Mouse (Mus musculus) hindbrain, embryonic 13.5 days (tissue): ENCODE data around the gene Padi3. TPM values are rescaled to one million over a fixed set of nuclear protein-coding genes. Genes with fewer than 3 reads are reported as not detected.

Experiments
- ATAC-seq: fragments of 200-750 bp; cut with Nextera tagmentation; 2 replicates; pipeline ENCODE4 v1.8.0; 2017; ENCODE audit warnings: moderate TSS enrichment; ENCODE audit not compliant: low FRiP score
- H3K27ac ChIP-seq: fragments of 300-500 bp; sonication (generic); 2 replicates; pipeline ENCODE4 v1.5.1; 2015; ENCODE audit warnings: inconsistent platforms, mild to moderate bottlenecking, moderate library complexity
- H3K27me3 ChIP-seq: fragments of 300-500 bp; sonication (generic); 2 replicates; pipeline ENCODE4 v1.6.1; 2015; ENCODE audit warnings: mild to moderate bottlenecking, inconsistent platforms
- H3K36me3 ChIP-seq: fragments of 300-500 bp; sonication (generic); 2 replicates; pipeline ENCODE4 v1.6.1; 2015; ENCODE audit warnings: mild to moderate bottlenecking, inconsistent platforms
- H3K4me1 ChIP-seq: fragments of 300-500 bp; sonication (generic); replicated peaks from 2 replicates; pipeline ENCODE4 v1.6.1; 2015; ENCODE audit warnings: inconsistent platforms
- H3K4me2 ChIP-seq: fragments of 300-500 bp; sonication (generic); 2 replicates; pipeline ENCODE4 v1.6.1; 2015; ENCODE audit warnings: inconsistent platforms, mild to moderate bottlenecking, moderate library complexity
- H3K4me3 ChIP-seq: fragments of 300-500 bp; sonication (generic); 2 replicates; pipeline ENCODE4 v1.5.1; 2015; ENCODE audit warnings: mild to moderate bottlenecking, inconsistent platforms
- H3K9ac ChIP-seq: fragments of 300-500 bp; sonication (generic); 2 replicates; pipeline ENCODE4 v1.6.1; 2015; ENCODE audit warnings: mild to moderate bottlenecking, inconsistent platforms
- H3K9me3 ChIP-seq: fragments of 300-500 bp; sonication (generic); 2 replicates; pipeline ENCODE4 v1.6.1; 2016; ENCODE audit warnings: inconsistent platforms
- WGBS: fragments of 180-500 bp; shearing (Covaris S2); methylation state at CpG from one replicate; pipeline ENCODE4 v1.1.7; 2015; 5-methylcytosine and 5-hydroxymethylcytosine counted together
- polyA plus RNA-seq: library from polyadenylated mRNA; unstranded; fragments of >200 nt; fragmentation: Nextera tagmentation; extraction: Ambion mirVana; gene quantifications from 2 replicates; pipeline ENCODE4 v1.2.1, GENCODE M21; 2015

The Padi3 gene
- polyA plus RNA-seq, 1 experiment from 2014 or later, result not detected

DNA sequence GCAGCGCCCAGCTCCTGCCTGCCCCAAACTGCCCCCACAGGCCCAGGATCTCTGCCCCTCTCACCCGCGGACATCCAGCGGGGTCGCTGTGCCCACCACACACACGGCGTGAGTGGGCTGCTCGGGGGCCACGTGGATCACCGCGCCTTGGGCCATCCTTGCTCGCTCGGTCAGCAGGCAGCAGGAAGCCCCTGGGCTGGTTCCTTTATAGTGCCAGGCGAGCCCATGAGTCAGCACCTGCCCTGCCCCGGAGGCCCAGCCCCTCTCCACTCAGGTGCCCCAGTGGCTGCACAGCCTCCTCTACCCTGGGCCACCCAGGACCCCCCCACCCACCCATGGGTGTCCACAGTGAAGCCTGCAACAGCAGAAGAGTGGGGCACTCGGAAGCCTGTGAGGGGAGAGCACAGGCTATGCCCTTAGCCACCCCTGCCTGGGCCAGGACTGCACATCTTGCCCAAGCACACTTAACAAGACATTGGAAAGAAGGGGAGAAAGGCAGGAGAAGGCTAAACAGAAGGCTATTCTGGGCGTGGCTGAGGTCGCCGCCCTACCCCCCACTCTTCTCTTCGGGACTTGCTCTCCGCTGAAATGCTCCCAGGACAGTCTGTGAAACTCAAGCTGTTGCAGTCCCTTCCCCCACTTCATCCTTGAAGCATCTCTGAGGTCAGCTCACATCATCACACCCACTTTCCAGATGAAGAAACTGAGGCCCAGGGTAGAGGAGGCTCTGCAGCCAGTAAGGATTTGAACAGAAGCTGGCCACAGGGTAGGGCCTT, 36.2 kb downstream of the Padi3 start, which contains the start of gene Padi4:
TSS of gene Padi4 (minus strand) at position 212 of the 776 bp plus-strand sequence.
- no peak for ATAC-seq
- 0 out of 2 replicates have a peak, but pooled peaks cover 3% of the 10 kb centered on the region for H3K27me3 ChIP-seq
- no peak within 1 kb of the TSS for H3K27ac ChIP-seq
- H3K4me3 ChIP-seq, result no peak within 1 kb of the TSS
- H3K9ac ChIP-seq, result no peak within 1 kb of the TSS
- WGBS, result 90% methylated on average over 21 of the region's 21 CpGs
- H3K4me2 ChIP-seq, result no peak within 1 kb of the TSS
- no peaks in the 10 kb centered on the region for H3K9me3 ChIP-seq
- H3K36me3 ChIP-seq, result no peaks in the 10 kb centered on the region
- H3K4me1 ChIP-seq, result peaks cover 2% of the 10 kb centered on the region; the same call in 1 of the 2 replicates

DNA sequence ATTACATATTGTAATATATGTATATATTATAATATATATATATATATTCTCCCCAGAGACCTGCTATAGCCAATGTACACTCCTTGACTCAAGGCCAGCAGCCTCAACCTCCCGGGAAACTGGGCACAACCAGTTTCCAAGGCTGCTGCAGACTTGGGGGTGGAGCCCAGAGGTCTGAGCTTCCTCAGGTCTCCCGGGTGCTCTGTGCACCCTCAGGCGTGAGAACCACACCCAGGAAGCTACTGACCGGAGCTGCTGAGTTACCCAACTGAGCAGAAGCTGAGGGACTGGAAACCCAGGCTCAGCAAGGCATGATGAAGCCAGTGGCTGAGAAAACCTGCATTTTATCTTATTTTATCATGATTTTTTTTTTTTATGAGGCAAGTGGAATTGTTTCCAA, 39.4 kb downstream of the Padi3 start:
- no peak for ATAC-seq
- Histone ChIP-seq H3K27ac (no peak overlapping the region), H3K9ac (no peak overlapping the region), H3K9me3 (no peaks in the 10 kb centered on the region), H3K4me1 (0 out of 2 replicates have a peak, but pooled peaks cover 2% of the 10 kb centered on the region), H3K27me3 (0 out of 2 replicates have a peak, but pooled peaks cover 6% of the 10 kb centered on the region), H3K4me3 (no peak overlapping the region), H3K4me2 (no peak overlapping the region), H3K36me3 (no peaks in the 10 kb centered on the region)
- WGBS, result 55% methylated on average over 4 of the region's 4 CpGs

DNA sequence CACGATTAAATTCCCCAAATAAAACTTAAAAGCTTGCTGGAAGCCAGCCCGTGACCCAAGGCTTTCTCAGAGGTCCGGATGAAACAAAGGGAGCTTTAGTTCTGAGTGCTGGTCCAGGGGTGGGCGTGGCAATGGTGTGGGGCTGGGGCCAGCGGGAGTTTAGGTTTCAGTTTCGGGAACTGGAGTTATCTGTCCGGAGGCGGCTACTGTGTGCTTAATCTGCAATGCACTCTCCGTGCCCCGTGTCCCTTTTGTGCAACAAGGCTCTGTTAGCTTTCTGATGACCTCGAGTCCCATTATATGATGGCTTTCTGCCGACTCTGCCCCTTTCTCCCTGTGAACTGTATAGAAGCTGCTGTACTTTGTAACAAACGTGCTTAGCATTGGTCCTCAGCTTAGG, 40.0 kb downstream of the Padi3 start:
- Histone ChIP-seq H3K27me3 (0 out of 2 replicates have a peak, but pooled peaks cover 6% of the 10 kb centered on the region), H3K9ac (no peak overlapping the region; the same call in 1 of the 2 replicates), H3K4me3 (no peak overlapping the region), H3K4me1 (0 out of 2 replicates have a peak, but pooled peaks cover 2% of the 10 kb centered on the region), H3K36me3 (no peaks in the 10 kb centered on the region), H3K4me2 (peak overlapping the region; percentile 25), H3K9me3 (no peaks in the 10 kb centered on the region), H3K27ac (no peak overlapping the region)
- WGBS, result 12% methylated on average over 13 of the region's 13 CpGs
- ATAC-seq, result no peak

DNA sequence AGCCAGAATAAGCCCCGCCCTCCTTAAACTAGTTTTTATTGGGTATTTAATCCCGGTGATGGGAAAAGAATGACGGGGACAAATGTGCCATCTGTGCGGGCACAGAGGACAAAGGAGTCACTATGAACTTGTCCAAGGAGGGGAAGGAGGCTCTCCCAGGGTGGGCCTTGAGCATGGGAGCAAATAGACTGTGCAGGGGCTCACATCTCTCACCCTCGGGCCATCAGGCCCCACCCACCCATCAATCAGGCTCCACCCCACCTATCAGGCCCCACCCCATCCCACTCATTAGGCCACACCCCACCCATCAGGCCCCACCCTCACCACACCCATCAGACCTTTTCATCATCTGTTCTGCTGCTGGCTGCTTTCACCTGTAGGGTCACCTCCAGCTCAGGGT, 41.5 kb downstream of the Padi3 start:
- no peak overlapping the region for H3K4me2 ChIP-seq
- no peaks in the 10 kb centered on the region for H3K4me1 ChIP-seq
- H3K27me3 ChIP-seq, result 0 out of 2 replicates have a peak, but pooled peaks cover 6% of the 10 kb centered on the region
- no peaks in the 10 kb centered on the region for H3K9me3 ChIP-seq
- no peak for ATAC-seq
- 78% methylated on average over 5 of the region's 5 CpGs for WGBS
- no peak overlapping the region for H3K27ac ChIP-seq
- no peak overlapping the region for H3K4me3 ChIP-seq
- no peaks in the 10 kb centered on the region for H3K36me3 ChIP-seq
- H3K9ac ChIP-seq, result no peak overlapping the region

DNA sequence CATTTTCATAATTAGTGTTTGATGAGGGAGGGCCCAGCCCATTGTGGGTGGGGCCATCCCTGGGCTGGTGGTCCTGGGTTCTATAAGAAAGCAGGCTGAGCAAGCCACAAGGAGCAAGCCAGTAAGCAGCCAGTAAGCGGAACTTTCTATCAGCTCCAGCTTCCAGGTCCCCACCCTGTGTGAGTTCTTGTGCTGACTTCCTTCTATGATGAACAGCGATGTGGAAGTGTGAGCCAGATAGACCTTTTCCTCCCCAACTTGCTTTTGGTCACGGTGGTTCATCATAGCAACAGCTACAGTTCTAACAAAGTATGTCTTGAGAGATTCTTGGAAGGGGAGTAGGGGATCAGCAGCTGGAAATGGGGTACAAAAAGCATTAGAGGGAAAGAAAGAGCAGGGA, 44.5 kb downstream of the Padi3 start:
- H3K4me3 ChIP-seq, result no peak overlapping the region
- H3K9me3 ChIP-seq, result no peaks in the 10 kb centered on the region
- no peak overlapping the region for H3K9ac ChIP-seq
- no peak for ATAC-seq
- H3K36me3 ChIP-seq, result no peaks in the 10 kb centered on the region
- H3K27me3 ChIP-seq, result 0 out of 2 replicates have a peak, but pooled peaks cover 3% of the 10 kb centered on the region
- no peak overlapping the region for H3K4me2 ChIP-seq
- no peak overlapping the region for H3K27ac ChIP-seq
- no peaks in the 10 kb centered on the region for H3K4me1 ChIP-seq
- WGBS, result 83% methylated on average over 3 of the region's 3 CpGs

DNA sequence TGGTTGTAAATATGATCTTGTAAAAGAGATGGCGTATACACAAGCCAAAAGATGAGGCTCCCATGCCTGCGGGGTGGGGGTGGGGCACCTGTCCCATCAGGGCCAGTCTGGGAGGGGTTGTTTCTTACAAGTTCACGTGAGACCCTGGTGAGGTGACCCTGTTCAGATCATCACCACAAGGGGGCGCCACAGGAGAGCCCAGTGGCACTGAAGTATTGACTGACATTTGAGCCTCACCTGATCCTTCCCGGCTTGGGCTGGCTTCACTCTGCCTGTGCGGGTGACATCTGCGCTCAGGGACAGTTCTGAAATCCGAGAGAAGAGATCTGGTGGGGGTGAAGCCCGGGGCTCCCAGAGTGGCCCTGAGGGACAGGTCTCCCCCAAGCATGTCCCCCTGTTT, 47.3 kb downstream of the Padi3 start:
- no peak for ATAC-seq
- H3K4me1 ChIP-seq, result peaks cover 2% of the 10 kb centered on the region
- H3K4me3 ChIP-seq, result no peak overlapping the region
- 14% methylated on average over 9 of the region's 9 CpGs for WGBS
- no peaks in the 10 kb centered on the region for H3K36me3 ChIP-seq
- H3K27ac ChIP-seq, result no peak overlapping the region
- no peaks in the 10 kb centered on the region for H3K9me3 ChIP-seq
- H3K9ac ChIP-seq, result no peak overlapping the region
- no peak overlapping the region for H3K4me2 ChIP-seq
- H3K27me3 ChIP-seq, result 0 out of 2 replicates have a peak, but pooled peaks cover 3% of the 10 kb centered on the region

DNA sequence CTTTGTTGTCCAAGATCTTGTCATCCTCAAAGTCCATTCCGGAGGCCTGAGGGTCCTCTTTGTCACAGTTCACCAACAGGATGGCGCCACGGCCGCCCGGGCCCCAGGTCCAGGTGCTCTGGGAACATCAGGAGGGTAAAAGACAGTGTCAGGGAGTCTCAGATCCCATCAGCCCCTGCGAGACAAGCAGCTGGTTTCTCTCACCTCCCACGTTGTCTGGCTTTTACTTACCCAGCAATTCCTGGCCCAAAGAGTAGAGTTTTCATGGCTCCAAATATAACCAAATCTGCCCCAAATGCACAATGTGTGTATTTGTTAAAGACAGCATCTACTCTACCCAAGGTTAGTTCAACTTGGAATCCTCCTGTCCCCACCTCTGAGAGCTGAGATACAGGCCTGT, 48.8 kb downstream of the Padi3 start:
- H3K27me3 ChIP-seq, result 0 out of 2 replicates have a peak, but pooled peaks cover under 1% of the 10 kb centered on the region
- no peaks in the 10 kb centered on the region for H3K9me3 ChIP-seq
- H3K4me3 ChIP-seq, result no peak overlapping the region
- H3K27ac ChIP-seq, result no peak overlapping the region
- H3K4me1 ChIP-seq, result peaks cover 12% of the 10 kb centered on the region
- ATAC-seq, result no peak
- H3K4me2 ChIP-seq, result no peak overlapping the region
- no peaks in the 10 kb centered on the region for H3K36me3 ChIP-seq
- 91% methylated on average over 7 of the region's 7 CpGs for WGBS
- no peak overlapping the region for H3K9ac ChIP-seq

DNA sequence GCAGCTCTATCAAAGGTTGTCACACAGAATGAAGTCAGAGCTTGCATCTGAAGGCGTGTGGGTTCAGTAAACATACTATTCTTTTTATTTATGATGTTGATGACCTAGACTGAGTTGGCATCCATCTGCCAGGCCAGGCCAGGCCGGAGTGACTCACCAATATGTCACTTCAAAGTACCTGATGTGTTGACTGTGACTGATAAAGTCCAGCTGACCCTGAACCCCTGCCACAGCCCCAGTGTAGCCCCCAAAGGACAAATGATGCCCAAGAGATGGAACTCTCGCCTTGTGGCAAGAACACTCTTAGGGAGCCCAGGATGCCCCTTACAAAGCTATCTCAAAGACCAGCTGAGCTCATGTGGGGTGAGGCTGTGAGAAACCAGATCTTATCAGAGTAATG, 54.6 kb downstream of the Padi3 start:
- Histone ChIP-seq H3K4me3 (no peak overlapping the region), H3K9me3 (no peaks in the 10 kb centered on the region), H3K4me1 (peaks cover 16% of the 10 kb centered on the region), H3K27ac (no peak overlapping the region), H3K27me3 (no peaks in the 10 kb centered on the region), H3K36me3 (no peaks in the 10 kb centered on the region), H3K9ac (no peak overlapping the region), H3K4me2 (no peak overlapping the region)
- no peak for ATAC-seq
- WGBS, result 85% methylated on average over 3 of the region's 3 CpGs

DNA sequence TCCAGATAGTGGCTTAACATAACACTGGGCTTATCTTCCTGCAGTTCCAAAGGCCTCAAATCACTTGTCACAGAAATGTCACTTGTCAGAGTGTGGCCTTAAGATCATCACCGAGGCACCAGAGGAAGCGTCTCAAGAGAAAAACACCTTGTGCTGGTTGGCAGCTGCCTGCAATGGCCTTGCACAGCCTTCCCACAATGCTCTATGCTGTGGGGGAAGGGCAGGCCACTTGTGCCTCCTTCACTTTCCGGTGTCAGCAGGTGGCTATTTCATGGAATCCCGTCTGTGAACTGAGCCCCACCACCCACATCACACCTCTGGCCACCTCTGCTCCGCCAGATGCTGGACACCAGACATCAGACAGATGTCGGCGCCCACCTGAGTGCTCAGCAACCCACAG, 57.1 kb downstream of the Padi3 start:
- no peak overlapping the region for H3K4me2 ChIP-seq
- H3K27ac ChIP-seq, result no peak overlapping the region
- H3K36me3 ChIP-seq, result no peaks in the 10 kb centered on the region
- H3K4me1 ChIP-seq, result peaks cover 22% of the 10 kb centered on the region
- WGBS, result 71% methylated on average over 7 of the region's 7 CpGs
- ATAC-seq, result no peak
- H3K4me3 ChIP-seq, result no peak overlapping the region
- no peaks in the 10 kb centered on the region for H3K27me3 ChIP-seq
- H3K9ac ChIP-seq, result no peak overlapping the region
- no peaks in the 10 kb centered on the region for H3K9me3 ChIP-seq

DNA sequence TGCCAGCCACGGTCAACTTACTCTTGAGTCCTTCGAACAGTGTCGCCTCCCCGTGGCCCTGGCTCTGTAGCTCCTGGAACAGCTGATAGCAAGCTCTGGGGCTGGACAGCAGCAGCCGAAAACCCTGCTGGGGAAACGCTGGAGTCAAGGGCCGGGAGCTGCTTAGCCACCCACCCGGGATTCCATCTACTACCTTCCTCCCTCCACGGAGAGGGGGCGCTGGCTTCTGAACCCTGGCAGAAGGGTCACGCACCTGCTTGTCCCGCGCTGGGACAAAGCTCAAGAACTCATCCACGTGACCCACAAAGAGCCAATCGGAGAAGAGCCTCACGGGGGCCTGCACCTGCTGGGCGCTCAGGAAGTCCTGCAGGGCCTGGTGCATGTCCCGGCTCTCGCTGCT, 60.1 kb downstream of the Padi3 start:
- Histone ChIP-seq H3K27ac (no peak overlapping the region), H3K4me2 (peak overlapping the region; percentile 45), H3K9ac (no peak overlapping the region), H3K9me3 (no peaks in the 10 kb centered on the region), H3K4me1 (peaks cover 12% of the 10 kb centered on the region), H3K27me3 (0 out of 2 replicates have a peak, but pooled peaks cover 7% of the 10 kb centered on the region), H3K36me3 (no peaks in the 10 kb centered on the region), H3K4me3 (peak overlapping the region; percentile 24)
- ATAC-seq, result no peak
- 9% methylated on average over 19 of the region's 19 CpGs for WGBS

DNA sequence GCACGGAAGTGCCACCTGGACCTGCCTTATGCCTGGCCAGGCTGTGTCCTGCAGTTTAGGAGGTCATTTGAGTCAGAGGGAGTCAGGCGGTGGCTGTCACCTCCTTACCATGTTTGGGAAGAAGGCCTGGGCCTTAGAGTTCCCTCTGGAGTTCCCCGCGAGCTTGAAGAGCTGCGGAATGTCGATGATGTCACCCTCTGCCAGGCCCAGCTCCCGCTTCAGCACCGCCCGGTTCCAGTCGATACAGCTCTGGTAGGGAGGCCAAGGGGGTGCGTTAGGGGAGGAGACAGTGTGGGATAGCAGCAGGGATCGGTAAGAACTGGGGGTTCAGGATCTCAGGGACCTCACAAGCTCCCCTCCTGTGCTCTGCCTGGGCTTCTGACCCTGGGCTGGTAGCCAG, 62.5 kb downstream of the Padi3 start:
- H3K27me3 ChIP-seq, result 0 out of 2 replicates have a peak, but pooled peaks cover 7% of the 10 kb centered on the region
- H3K27ac ChIP-seq, result no peak overlapping the region
- H3K9me3 ChIP-seq, result no peaks in the 10 kb centered on the region
- H3K4me2 ChIP-seq, result no peak overlapping the region
- no peaks in the 10 kb centered on the region for H3K36me3 ChIP-seq
- no peak overlapping the region for H3K9ac ChIP-seq
- no peak overlapping the region for H3K4me3 ChIP-seq
- peaks cover 17% of the 10 kb centered on the region for H3K4me1 ChIP-seq
- WGBS, result 35% methylated on average over 12 of the region's 12 CpGs
- no peak for ATAC-seq

DNA sequence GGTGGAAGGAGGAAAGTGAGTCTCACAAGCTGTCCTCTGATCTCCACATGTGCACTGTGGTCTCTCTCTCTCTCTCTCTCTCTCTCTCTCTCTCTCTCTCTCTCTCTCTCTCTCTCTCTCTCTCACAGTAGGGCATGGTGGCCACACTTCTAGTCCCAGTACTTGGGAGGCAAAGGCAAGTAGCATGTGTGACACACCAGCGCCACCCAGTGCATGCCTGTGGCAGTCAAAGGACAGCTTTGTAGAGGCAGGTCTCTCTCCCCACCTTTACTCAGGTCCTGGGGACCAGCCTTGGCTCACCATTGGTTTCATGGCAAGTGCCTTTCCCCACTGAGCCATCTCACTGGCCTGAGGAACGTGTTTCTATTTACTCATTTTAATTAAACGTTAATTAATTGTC, 65.8 kb downstream of the Padi3 start:
- Histone ChIP-seq H3K4me1 (peaks cover 16% of the 10 kb centered on the region), H3K9me3 (no peaks in the 10 kb centered on the region), H3K4me3 (no peak overlapping the region), H3K36me3 (no peaks in the 10 kb centered on the region), H3K27ac (no peak overlapping the region), H3K4me2 (no peak overlapping the region), H3K27me3 (0 out of 2 replicates have a peak, but pooled peaks cover 7% of the 10 kb centered on the region), H3K9ac (no peak overlapping the region)
- WGBS, result 20% methylated on average over 3 of the region's 3 CpGs
- no peak for ATAC-seq

DNA sequence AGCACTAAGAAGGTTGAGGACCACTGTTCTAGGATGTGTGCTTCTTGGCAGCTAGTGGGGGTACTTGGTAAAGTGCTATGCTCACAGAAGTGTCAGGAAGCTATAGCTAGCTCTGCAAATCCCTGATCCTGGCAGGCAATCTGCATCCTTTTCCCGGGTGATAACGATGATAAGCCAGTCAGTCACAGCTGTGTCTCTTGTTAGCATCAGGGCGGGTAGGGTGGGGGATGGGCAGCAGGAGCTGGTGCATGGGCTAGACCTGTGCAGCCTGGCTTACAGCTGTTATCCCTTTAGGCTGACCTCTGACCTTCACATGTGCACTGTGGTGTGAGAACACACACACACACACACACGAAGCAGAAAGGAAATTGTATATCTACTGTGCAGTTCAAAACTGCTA, 67.4 kb downstream of the Padi3 start:
- Histone ChIP-seq H3K36me3 (no peaks in the 10 kb centered on the region), H3K27ac (no peak overlapping the region), H3K27me3 (0 out of 2 replicates have a peak, but pooled peaks cover 7% of the 10 kb centered on the region), H3K9ac (no peak overlapping the region), H3K4me2 (no peak overlapping the region), H3K9me3 (no peaks in the 10 kb centered on the region), H3K4me1 (peaks cover 14% of the 10 kb centered on the region), H3K4me3 (no peak overlapping the region)
- ATAC-seq, result no peak
- 42% methylated on average over 4 of the region's 4 CpGs for WGBS
